Mouse (Mus musculus) embryonic facial prominence, embryonic 12.5 days (tissue): ENCODE measurements at regions not wholly inside any gene's neighbourhood (a gene's known extent, or its start where the extent isn't known, plus 50 kb on each side); places are given as distances from the start of the nearest gene placed in this dataset.

Source experiments
- ATAC-seq: fragments of 200-750 bp; cut with Nextera tagmentation; 2 replicates; pipeline ENCODE4 v1.8.0; 2017; ENCODE audit not compliant: insufficient number of reproducible peaks, insufficient read depth, low FRiP score, low TSS enrichment
- H3K27ac ChIP-seq: fragments of 300-500 bp; sonication (generic); 2 replicates; pipeline ENCODE4 v1.5.1; 2016; ENCODE audit warnings: mild to moderate bottlenecking
- H3K27me3 ChIP-seq: fragments of 300-500 bp; sonication (generic); 2 replicates; pipeline ENCODE4 v1.6.1; 2016; ENCODE audit warnings: mild to moderate bottlenecking, moderate library complexity
- H3K36me3 ChIP-seq: fragments of 300-500 bp; sonication (generic); 2 replicates; pipeline ENCODE4 v1.6.1; 2016; ENCODE audit warnings: mild to moderate bottlenecking
- H3K4me1 ChIP-seq: fragments of 300-500 bp; sonication (generic); 2 replicates; pipeline ENCODE4 v1.6.1; 2016
- H3K4me2 ChIP-seq: fragments of 300-500 bp; sonication (generic); replicated peaks from 2 replicates; pipeline ENCODE4 v1.6.1; 2016; ENCODE audit warnings: mild to moderate bottlenecking, moderate library complexity
- H3K4me3 ChIP-seq: fragments of 300-500 bp; sonication (generic); 2 replicates; pipeline ENCODE4 v1.5.1; 2016; ENCODE audit warnings: mild to moderate bottlenecking
- H3K9ac ChIP-seq: fragments of 300-500 bp; sonication (generic); 2 replicates; pipeline ENCODE4 v1.6.1; 2016; ENCODE audit warnings: mild to moderate bottlenecking, moderate library complexity
- H3K9me3 ChIP-seq: fragments of 300-500 bp; sonication (generic); 2 replicates; pipeline ENCODE4 v1.6.1; 2016; ENCODE audit warnings: mild to moderate bottlenecking, moderate library complexity
- WGBS: fragments of 180-500 bp; shearing (Covaris S2); methylation state at CpG from one replicate; pipeline ENCODE4 v1.1.7; 2016; 5-methylcytosine and 5-hydroxymethylcytosine counted together

DNA sequence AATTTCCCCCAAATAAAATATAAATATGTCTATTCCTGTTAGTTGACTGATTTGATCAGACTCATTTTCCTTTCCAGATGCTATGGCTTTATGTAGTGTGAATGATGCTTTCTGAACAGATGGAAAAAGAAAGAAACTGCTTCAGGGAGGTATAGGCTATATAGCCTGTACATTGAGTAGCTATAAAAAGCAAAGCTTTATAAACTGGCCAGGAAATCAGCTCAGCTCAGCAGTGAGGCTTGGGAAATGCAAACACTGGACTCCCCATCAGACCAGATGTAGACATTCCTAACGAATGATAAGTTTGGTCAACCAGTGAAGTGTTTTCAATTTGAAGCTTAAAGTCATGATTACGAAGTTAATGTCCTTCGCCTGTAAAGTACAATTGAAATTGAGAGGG, 805.3 kb upstream of the Intu start:
- 79% methylated on average over 3 of the region's 3 CpGs for WGBS
- Histone ChIP-seq H3K9me3 (no peaks in the 10 kb centered on the region), H3K36me3 (no peaks in the 10 kb centered on the region), H3K27me3 (no peaks in the 10 kb centered on the region), H3K4me3 (no peak overlapping the region), H3K4me1 (no peaks in the 10 kb centered on the region), H3K4me2 (no peak overlapping the region), H3K27ac (no peak overlapping the region), H3K9ac (no peak overlapping the region)
- no peak for ATAC-seq

DNA sequence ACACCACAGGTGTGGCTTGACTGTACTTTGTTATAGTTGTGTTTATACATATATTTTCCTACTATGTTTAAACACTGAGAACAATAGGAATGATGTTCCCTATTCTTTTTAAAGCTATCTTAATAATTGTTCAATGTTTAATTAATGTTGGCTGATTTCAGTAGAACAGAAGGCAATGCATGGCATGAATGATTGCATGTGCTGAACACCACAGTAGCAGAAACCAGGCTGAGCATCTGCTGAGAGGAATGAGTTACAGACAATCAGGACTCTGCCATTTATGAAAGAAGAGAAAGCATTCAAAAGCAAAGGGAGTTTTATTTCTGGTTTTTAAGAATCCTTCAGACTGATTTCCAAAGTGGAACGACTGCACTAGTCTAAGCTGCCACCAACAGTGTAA, 794.4 kb upstream of the Intu start:
- Histone ChIP-seq H3K27ac (no peak overlapping the region), H3K36me3 (no peaks in the 10 kb centered on the region), H3K9me3 (no peaks in the 10 kb centered on the region), H3K4me3 (no peak overlapping the region), H3K27me3 (no peaks in the 10 kb centered on the region), H3K4me2 (no peak overlapping the region), H3K4me1 (0 out of 2 replicates have a peak, but pooled peaks cover 4% of the 10 kb centered on the region), H3K9ac (no peak overlapping the region)
- WGBS: 43% methylated on average over 1 of the region's 1 CpGs
- no peak for ATAC-seq

DNA sequence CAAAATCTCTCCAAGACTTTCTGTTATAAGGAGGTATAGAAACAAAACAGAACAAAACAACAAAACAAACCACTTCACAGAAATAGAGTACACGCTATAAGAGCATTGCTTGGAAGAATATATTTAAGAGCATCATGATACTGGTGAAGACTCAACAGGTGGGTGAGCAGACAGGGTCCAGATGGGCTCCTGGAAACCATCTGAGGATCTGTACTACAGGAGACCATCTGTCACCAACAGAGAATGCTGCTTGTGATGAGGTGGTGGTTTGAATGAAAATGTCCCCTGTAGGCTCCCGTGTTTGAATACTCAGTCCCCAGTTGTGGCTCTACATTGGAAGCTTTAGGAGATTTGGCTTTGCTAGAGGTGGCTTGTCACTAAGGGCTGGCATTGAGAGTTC, 785.1 kb upstream of the Intu start:
- Histone ChIP-seq H3K4me3 (no peak overlapping the region), H3K27ac (no peak overlapping the region), H3K9ac (no peak overlapping the region), H3K9me3 (no peaks in the 10 kb centered on the region), H3K36me3 (no peaks in the 10 kb centered on the region), H3K27me3 (no peaks in the 10 kb centered on the region), H3K4me1 (no peaks in the 10 kb centered on the region), H3K4me2 (no peak overlapping the region)
- WGBS: 88% methylated on average over 2 of the region's 2 CpGs
- ATAC-seq: no peak

DNA sequence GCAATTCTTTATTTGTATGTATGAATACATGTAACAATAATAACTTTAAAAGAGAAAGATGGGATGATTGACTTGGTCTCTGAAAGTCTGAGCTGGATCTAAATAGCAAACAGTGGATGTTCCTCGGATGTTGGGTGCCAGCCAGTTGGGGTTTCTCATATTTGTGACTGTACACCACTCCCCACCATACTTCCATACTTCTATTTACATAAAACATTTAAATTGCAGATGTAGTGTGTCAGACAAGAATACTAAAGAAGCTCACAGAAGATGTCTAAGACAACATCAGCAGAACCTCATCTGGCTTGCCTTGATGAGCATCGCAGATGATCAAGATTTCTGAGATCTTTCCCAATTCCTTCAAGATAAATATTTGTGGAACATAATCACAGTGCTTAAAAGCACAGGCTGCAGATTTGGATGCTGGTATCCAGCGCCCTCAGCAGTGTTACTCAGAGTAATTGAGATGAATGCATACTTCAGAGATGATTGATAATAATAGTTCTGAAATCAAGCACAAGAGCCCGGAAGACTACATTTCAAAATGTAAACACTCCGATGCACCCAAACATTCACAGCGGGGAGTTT, 762.0 kb upstream of the Intu start:
- Histone ChIP-seq H3K27me3 (no peaks in the 10 kb centered on the region), H3K27ac (no peak overlapping the region), H3K9me3 (no peaks in the 10 kb centered on the region), H3K9ac (no peak overlapping the region), H3K4me2 (no peak overlapping the region), H3K36me3 (no peaks in the 10 kb centered on the region), H3K4me1 (no peaks in the 10 kb centered on the region), H3K4me3 (no peak overlapping the region)
- 86% methylated on average over 6 of the region's 6 CpGs for WGBS
- ATAC-seq: no peak

DNA sequence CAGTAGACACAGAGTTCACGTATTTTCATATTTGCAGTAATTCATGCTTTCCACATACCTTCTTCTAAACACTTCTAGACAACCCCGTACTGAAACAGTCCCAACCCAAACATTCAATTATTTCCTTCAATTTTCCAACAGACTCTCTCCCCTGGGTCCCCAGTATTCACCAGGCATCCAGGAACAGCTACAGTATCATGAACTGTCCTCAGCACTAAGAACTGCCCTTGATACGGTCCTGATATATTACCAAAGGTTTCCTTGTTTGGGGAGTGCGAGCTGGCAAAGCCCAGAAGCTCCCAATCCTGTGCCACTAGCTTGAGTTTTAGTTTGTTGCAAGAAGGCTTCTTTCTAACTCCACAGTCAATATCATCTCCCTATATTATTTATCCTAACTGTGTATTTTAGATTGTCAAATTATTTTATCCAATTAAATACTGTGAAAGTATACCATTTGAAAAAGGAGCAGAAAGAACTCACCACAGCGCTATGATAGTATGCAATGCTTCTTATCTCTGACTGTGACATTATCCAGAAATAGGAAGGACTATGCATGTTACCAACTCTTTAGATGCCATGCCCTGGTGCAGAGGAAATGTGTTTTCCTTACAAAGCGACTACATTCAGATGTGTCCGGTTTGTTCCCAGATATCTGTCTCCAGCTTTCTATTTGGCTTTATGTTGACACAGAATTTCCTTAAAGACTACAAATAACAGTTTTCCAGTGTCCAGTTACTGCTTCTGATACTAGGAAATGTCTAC, 754.6 kb upstream of the Intu start:
- ATAC-seq: no peak
- Histone ChIP-seq H3K27me3 (no peaks in the 10 kb centered on the region), H3K27ac (no peak overlapping the region), H3K9ac (no peak overlapping the region), H3K4me1 (peaks cover 8% of the 10 kb centered on the region), H3K4me2 (no peak overlapping the region), H3K9me3 (no peaks in the 10 kb centered on the region), H3K36me3 (no peaks in the 10 kb centered on the region), H3K4me3 (no peak overlapping the region)
- WGBS: 81% methylated on average over 7 of the region's 7 CpGs

DNA sequence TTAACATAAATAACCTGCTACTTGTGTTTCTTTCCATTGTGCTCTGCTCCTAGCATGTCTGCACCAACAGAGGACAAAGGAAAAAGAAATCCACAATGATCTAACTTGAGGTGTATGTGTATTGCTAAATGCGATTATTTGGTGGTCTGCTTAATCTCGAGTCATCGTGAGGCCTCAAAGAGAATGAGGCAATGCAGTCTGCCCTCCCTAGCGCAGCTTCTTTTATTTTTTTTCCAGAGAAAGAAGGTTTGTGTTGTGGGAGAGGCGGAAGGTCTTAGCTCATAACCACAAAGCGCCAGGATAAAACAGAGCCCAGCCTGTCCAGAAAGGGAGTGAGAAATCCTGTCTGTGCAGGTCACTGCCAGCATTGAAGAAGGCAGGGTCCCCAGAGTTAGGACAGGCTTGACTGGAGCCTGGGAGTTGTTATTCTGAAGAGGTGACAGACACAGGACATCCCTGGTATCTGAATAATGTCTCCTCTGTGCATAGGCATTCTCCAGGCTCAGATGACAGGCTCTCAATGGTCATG, 751.3 kb upstream of the Intu start:
- Histone ChIP-seq H3K9me3 (no peaks in the 10 kb centered on the region), H3K27me3 (no peaks in the 10 kb centered on the region), H3K27ac (0 out of 2 replicates have a peak overlapping the region, but pooled peaks have one; percentile 2), H3K4me1 (peaks cover 8% of the 10 kb centered on the region), H3K4me2 (no peak overlapping the region), H3K36me3 (no peaks in the 10 kb centered on the region), H3K4me3 (no peak overlapping the region), H3K9ac (no peak overlapping the region)
- WGBS: 54% methylated on average over 6 of the region's 6 CpGs
- no peak for ATAC-seq

DNA sequence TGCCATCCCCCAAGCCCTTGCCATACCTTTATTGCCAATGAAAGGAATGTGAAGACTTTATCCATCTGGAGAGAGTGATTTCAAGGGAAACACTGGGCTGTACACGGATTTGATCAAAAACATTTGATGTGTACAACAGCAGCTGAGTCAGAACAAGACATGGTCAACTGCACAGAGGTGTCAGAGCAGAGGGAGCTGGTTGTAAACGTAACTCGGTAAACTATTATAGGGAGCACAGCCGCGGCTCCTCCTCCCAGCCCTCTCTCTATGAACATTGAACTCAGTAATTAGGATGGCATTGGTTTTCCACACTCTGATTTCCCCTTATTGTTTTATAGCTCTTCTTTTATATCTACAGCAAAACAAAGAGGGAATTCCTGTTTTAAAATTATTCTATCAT, 750.8 kb upstream of the Intu start:
- Histone ChIP-seq H3K27ac (no peak overlapping the region), H3K9ac (no peak overlapping the region), H3K4me3 (no peak overlapping the region), H3K27me3 (no peaks in the 10 kb centered on the region), H3K36me3 (no peaks in the 10 kb centered on the region), H3K9me3 (no peaks in the 10 kb centered on the region), H3K4me1 (peaks cover 8% of the 10 kb centered on the region), H3K4me2 (no peak overlapping the region)
- WGBS: 61% methylated on average over 5 of the region's 5 CpGs
- no peak for ATAC-seq

DNA sequence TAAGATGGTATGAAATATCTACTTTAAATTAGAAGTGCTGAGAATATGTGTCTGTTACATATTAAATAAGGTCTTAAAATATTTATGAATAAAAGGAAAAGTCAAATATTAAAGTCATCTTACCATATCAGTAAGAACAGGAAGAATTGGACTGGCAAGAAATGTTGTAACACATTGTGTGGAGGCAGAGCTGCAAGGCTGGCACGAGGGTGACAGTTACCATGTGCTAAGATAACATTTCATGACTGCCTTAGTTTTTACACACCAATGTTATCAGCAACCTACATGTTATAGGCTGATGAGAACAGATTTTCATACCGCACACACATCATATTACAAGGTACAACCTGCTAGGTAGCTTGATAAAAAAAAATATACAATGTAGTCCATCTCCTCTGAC, 746.2 kb upstream of the Intu start:
- H3K36me3 ChIP-seq: no peaks in the 10 kb centered on the region
- H3K27me3 ChIP-seq: no peaks in the 10 kb centered on the region
- no peak overlapping the region for H3K27ac ChIP-seq
- no peak overlapping the region for H3K9ac ChIP-seq
- no peak for ATAC-seq
- peaks cover 4% of the 10 kb centered on the region for H3K4me1 ChIP-seq
- 91% methylated on average over 2 of the region's 2 CpGs for WGBS
- no peaks in the 10 kb centered on the region for H3K9me3 ChIP-seq
- H3K4me2 ChIP-seq: no peak overlapping the region
- H3K4me3 ChIP-seq: no peak overlapping the region

DNA sequence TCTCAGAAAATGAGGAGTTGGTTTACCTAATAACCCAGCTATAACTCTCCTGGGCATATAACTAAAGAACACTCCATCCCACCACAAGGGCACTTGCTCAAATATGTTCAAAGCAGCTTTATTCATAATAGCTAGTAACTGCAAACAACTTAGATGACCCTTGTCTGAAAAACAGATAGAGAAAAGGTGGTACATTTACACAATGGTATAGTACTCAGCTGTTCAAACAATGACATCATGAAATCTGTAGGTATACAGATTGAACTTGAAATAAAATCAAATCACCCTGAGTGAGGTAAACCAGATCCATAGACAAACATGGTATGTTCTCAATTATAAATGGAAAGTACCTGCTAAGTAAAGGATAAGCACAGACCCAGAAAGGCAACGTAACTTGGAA, 721.5 kb upstream of the Intu start:
- no peak overlapping the region for H3K4me3 ChIP-seq
- no peaks in the 10 kb centered on the region for H3K9me3 ChIP-seq
- ATAC-seq: no peak
- no peaks in the 10 kb centered on the region for H3K4me1 ChIP-seq
- no peak overlapping the region for H3K4me2 ChIP-seq
- H3K27me3 ChIP-seq: no peaks in the 10 kb centered on the region
- no peak overlapping the region for H3K9ac ChIP-seq
- WGBS: 45% methylated on average over 1 of the region's 1 CpGs
- H3K36me3 ChIP-seq: no peaks in the 10 kb centered on the region
- H3K27ac ChIP-seq: no peak overlapping the region

DNA sequence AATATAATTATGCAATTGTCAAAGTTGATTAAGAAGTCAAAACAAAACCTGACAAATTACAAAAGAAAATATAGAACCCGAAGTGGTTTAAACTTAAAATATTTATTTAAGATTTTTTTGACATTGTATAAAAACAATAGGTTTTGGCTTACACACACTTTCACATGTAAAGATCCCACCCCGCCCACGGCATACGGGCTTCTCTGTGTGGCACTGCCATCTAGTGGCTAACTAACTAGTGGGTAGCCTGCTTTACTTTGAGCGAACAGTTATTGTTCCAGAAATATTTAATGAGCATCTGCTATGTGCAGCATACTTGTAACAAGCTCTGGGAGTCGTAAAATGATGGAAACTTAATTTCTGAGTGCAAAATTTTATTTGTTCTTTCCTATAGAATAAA, 716.3 kb upstream of the Intu start:
- WGBS: 23% methylated on average over 6 of the region's 6 CpGs
- Histone ChIP-seq H3K9ac (no peak overlapping the region), H3K27ac (no peak overlapping the region), H3K4me1 (no peaks in the 10 kb centered on the region), H3K9me3 (no peaks in the 10 kb centered on the region), H3K27me3 (no peaks in the 10 kb centered on the region), H3K4me2 (no peak overlapping the region), H3K4me3 (no peak overlapping the region), H3K36me3 (no peaks in the 10 kb centered on the region)
- ATAC-seq: no peak

DNA sequence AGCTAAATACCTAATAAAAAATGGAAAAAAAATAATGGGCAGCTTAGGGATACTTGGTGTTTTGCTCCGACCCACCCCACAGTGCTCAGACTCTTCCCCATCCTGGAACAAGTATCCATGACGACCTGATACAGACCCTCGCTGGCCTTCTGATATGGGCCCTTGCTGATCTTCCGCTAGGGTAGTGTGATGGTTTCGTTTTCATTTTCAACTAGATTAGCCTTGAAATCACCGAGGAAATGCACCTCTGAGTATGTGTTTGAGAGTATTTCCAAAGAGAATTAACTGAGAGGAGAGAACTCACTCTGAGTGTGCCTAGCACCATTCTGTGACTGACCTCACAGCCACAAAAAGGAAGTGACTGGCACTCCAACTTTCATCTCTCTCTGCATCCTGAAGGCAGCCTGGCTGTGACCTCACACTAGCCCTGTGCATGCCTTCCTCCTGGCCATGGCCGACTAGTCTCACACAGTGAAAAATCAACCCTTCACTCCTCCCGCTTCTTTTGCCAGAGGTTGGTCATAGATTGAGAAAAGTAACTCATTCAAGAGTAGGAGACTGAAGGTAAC, 700.5 kb upstream of the Intu start:
- WGBS: 89% methylated on average over 8 of the region's 8 CpGs
- no peaks in the 10 kb centered on the region for H3K9me3 ChIP-seq
- no peaks in the 10 kb centered on the region for H3K4me1 ChIP-seq
- no peak for ATAC-seq
- H3K27me3 ChIP-seq: no peaks in the 10 kb centered on the region
- no peak overlapping the region for H3K27ac ChIP-seq
- no peaks in the 10 kb centered on the region for H3K36me3 ChIP-seq
- no peak overlapping the region for H3K4me2 ChIP-seq
- H3K4me3 ChIP-seq: no peak overlapping the region
- no peak overlapping the region for H3K9ac ChIP-seq
